Mouse (Mus musculus) ES-Bruce4 (cell line): ENCODE data around the gene Itgb3.

Experiments
- CTCF ChIP-seq: IDR thresholded peaks from one replicate; pipeline ENCODE4 v1.8.1; 2011; ENCODE audit warnings: low read depth, low read length
- EP300 ChIP-seq: IDR thresholded peaks from 2 replicates; pipeline ENCODE4 v1.6.1; 2011; ENCODE audit warnings: low read depth, low read length; ENCODE audit not compliant: insufficient read depth
- POLR2A ChIP-seq: IDR thresholded peaks from one replicate; pipeline ENCODE4 v1.8.1; 2011; ENCODE audit warnings: low read length; ENCODE audit not compliant: insufficient read depth

DNA sequence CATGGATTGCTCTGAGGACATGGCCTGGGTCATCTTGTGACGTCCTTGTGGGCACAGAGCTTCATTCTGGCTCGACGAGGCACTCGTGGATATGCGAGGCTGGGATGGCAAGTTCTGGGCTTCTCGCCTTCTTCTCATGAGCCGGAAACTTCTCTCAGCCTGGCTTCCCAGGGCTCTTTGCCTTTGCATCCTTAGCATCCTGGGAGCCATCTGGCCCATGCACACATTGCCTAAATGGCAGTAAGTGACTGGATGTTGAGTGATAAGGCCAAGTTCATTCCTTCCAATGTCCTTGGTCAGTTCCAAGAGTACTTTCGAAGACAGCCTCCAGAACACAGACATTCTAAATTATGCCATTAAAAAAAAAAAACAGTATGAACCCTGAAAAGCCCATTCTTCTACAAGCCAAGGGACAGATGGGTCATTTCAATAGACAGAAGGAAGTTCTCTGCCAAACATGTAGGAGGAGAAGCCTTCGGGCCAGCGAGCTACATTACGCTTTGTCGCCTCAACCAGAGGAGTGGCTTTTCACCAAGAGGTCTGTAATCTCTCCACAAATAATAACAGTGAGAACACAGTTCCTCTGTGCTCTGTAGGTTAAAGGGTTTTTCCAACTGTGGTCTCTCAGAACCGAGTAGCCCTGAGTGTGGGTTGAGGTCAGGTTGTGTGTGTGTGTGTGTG, 8.4 kb upstream of the Itgb3 start:
- TF ChIP-seq CTCF (no peak), POLR2A (no peak), EP300 (no peak)
